Mouse (Mus musculus): ENCODE measurements at regions not wholly inside any gene's neighbourhood (a gene's known extent, or its start where the extent isn't known, plus 50 kb on each side); places are given as distances from the start of the nearest gene placed in this dataset.

GRCm38 (mm10) chr5:18137450-18138061, 175.2 kb downstream of the Gnat3 start:
- no peak for DNase-seq (ENCODE audit: low spot score)
- no peaks in the 10 kb centered on the region for H3K4me1 ChIP-seq (replicated peaks; ENCODE audit: control insufficient read depth, insufficient read depth, low read length)
- no peak overlapping the region for H3K9ac ChIP-seq (ENCODE audit: low read depth, low read length)
- H3K4me2 ChIP-seq = no peak overlapping the region
- no peak for ATAC-seq (replicated peaks; ENCODE audit: low FRiP score)
- H3K4me3 ChIP-seq (ENCODE audit: low read depth, low read length) = no peak overlapping the region
- H3K27me3 ChIP-seq (replicated peaks; ENCODE audit: control insufficient read depth, insufficient read depth, low read length) = no peaks in the 10 kb centered on the region
- no peak overlapping the region for H3K27ac ChIP-seq (ENCODE audit: low read depth, low read length)
- no peaks in the 10 kb centered on the region for H3K9me3 ChIP-seq (ENCODE audit: control insufficient read depth, low read length)
- WGBS = 74% methylated on average over 4 of the region's 4 CpGs
- no peaks in the 10 kb centered on the region for H3K36me3 ChIP-seq (ENCODE audit: control insufficient read depth, insufficient read depth, low read length)

- Histone ChIP-seq H3K9me3 (ENCODE audit: control insufficient read depth, low read length) (no peaks in the 10 kb centered on the region), H3K9ac (ENCODE audit: low read depth, low read length) (no peak overlapping the region), H3K27ac (ENCODE audit: low read depth, low read length) (no peak overlapping the region), H3K4me1 (replicated peaks; ENCODE audit: control insufficient read depth, insufficient read depth, low read length) (no peaks in the 10 kb centered on the region), H3K36me3 (ENCODE audit: control insufficient read depth, insufficient read depth, low read length) (no peaks in the 10 kb centered on the region), H3K4me3 (ENCODE audit: low read depth, low read length) (no peak overlapping the region), H3K4me2 (no peak overlapping the region), H3K27me3 (replicated peaks; ENCODE audit: control insufficient read depth, insufficient read depth, low read length) (no peaks in the 10 kb centered on the region)
- DNase-seq (ENCODE audit: low spot score) (no peak), ATAC-seq (replicated peaks; ENCODE audit: low FRiP score) (no peak)
- 50% methylated on average over 1 of the region's 1 CpGs for WGBS
Observed at GRCm38 (mm10) chr5:18152241-18152640, 189.9 kb downstream of the Gnat3 start.

DNA sequence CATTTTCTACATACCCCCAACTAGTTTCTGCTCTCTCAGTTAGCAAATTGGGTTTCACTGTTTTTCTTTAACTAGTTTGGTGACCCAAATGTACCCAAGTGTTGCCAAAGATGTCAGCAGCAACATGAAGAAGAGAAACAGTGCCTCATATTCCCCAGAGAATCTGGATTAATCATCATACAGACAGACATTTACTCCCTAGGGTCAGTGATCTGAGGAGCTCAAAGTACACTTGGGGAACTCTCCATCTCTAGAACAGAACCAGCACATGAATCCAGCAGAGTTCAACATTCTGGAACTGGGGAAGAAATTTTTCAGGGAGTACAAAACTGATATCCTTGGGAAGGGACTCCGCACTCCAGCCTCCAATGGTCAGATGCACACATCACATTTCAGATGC, 191.4 kb downstream of the Gnat3 start:
- DNase-seq (ENCODE audit: low spot score) (no peak), ATAC-seq (replicated peaks; ENCODE audit: low FRiP score) (no peak)
- H3K4me3 ChIP-seq (ENCODE audit: low read depth, low read length) = no peak overlapping the region
- no peaks in the 10 kb centered on the region for H3K4me1 ChIP-seq (replicated peaks; ENCODE audit: control insufficient read depth, insufficient read depth, low read length)
- no peaks in the 10 kb centered on the region for H3K27me3 ChIP-seq (replicated peaks; ENCODE audit: control insufficient read depth, insufficient read depth, low read length)
- WGBS = 92% methylated on average over 1 of the region's 1 CpGs
- H3K9me3 ChIP-seq (ENCODE audit: control insufficient read depth, low read length) = no peaks in the 10 kb centered on the region
- H3K9ac ChIP-seq (ENCODE audit: low read depth, low read length) = no peak overlapping the region
- H3K4me2 ChIP-seq = no peak overlapping the region
- no peak overlapping the region for H3K27ac ChIP-seq (ENCODE audit: low read depth, low read length)
- H3K36me3 ChIP-seq (ENCODE audit: control insufficient read depth, insufficient read depth, low read length) = no peaks in the 10 kb centered on the region

- Histone ChIP-seq H3K27ac (ENCODE audit: low read depth, low read length) (no peak overlapping the region), H3K4me2 (no peak overlapping the region), H3K4me3 (ENCODE audit: low read depth, low read length) (no peak overlapping the region), H3K9ac (ENCODE audit: low read depth, low read length) (no peak overlapping the region), H3K27me3 (replicated peaks; ENCODE audit: control insufficient read depth, insufficient read depth, low read length) (no peaks in the 10 kb centered on the region), H3K4me1 (replicated peaks; ENCODE audit: control insufficient read depth, insufficient read depth, low read length) (no peaks in the 10 kb centered on the region), H3K9me3 (ENCODE audit: control insufficient read depth, low read length) (no peaks in the 10 kb centered on the region), H3K36me3 (ENCODE audit: control insufficient read depth, insufficient read depth, low read length) (no peaks in the 10 kb centered on the region)
- DNase-seq (ENCODE audit: low spot score) = no peak
- ATAC-seq (replicated peaks; ENCODE audit: low FRiP score) = no peak
Observed at GRCm38 (mm10) chr5:18163515-18163914, 196.6 kb downstream of the Gnai1 start.

DNA sequence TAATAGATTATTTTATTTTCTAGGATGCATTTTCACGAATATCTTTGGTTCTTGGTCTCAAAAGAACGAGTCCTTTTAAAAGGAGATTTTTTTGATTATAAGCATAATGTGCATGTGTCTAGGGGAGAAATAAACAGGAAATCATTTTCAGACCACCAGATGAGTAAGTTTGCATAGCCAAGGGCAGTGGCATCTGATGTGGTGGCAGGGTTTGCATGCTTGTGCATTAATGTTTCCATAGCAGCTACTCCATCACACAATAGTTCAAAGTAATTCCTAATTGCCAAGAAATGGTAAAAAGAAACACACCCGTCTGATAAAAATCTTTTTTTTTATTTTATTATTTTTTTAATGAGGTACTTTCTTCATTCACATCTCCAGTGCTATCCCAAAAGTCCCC, 182.3 kb downstream of the Gnai1 start:
- WGBS = 77% methylated on average over 3 of the region's 3 CpGs
- Histone ChIP-seq H3K27me3 (replicated peaks; ENCODE audit: control insufficient read depth, insufficient read depth, low read length) (no peaks in the 10 kb centered on the region), H3K36me3 (ENCODE audit: control insufficient read depth, insufficient read depth, low read length) (no peaks in the 10 kb centered on the region), H3K9me3 (ENCODE audit: control insufficient read depth, low read length) (no peaks in the 10 kb centered on the region), H3K9ac (ENCODE audit: low read depth, low read length) (no peak overlapping the region), H3K4me2 (no peak overlapping the region), H3K27ac (ENCODE audit: low read depth, low read length) (no peak overlapping the region), H3K4me1 (replicated peaks; ENCODE audit: control insufficient read depth, insufficient read depth, low read length) (no peaks in the 10 kb centered on the region), H3K4me3 (ENCODE audit: low read depth, low read length) (no peak overlapping the region)
- DNase-seq (ENCODE audit: low spot score) (no peak), ATAC-seq (replicated peaks; ENCODE audit: low FRiP score) (no peak)

GRCm38 (mm10) chr5:18211395-18212057, 148.6 kb downstream of the Gnai1 start:
- ATAC-seq (replicated peaks; ENCODE audit: low FRiP score) (no peak), DNase-seq (ENCODE audit: low spot score) (no peak)
- Histone ChIP-seq H3K4me3 (ENCODE audit: low read depth, low read length) (no peak overlapping the region), H3K9ac (ENCODE audit: low read depth, low read length) (no peak overlapping the region), H3K27me3 (replicated peaks; ENCODE audit: control insufficient read depth, insufficient read depth, low read length) (no peaks in the 10 kb centered on the region), H3K9me3 (ENCODE audit: control insufficient read depth, low read length) (no peaks in the 10 kb centered on the region), H3K27ac (ENCODE audit: low read depth, low read length) (no peak overlapping the region), H3K36me3 (ENCODE audit: control insufficient read depth, insufficient read depth, low read length) (no peaks in the 10 kb centered on the region), H3K4me2 (no peak overlapping the region), H3K4me1 (replicated peaks; ENCODE audit: control insufficient read depth, insufficient read depth, low read length) (no peaks in the 10 kb centered on the region)
- 74% methylated on average over 4 of the region's 4 CpGs for WGBS
